Mouse (Mus musculus) c-Kit-negative CD71-positive TER-119-positive erythroid progenitor cells, embryonic 14.5 days (primary cell): ENCODE results near the gene Atg14.
A peak's percentile ranks its signal among the peaks of the same experiment; 100 is the strongest.
"Not testable (repeated sequence)": the region's sequence is repeated elsewhere in the genome, so short reads cannot be mapped to it uniquely, and the experiment has no call there.

ENCODE experiments used
- DNase-seq: peaks from one replicate; pipeline ENCODE4 v3.0.0-alpha.2; 2013; ENCODE audit warnings: low read depth, low spot score

Gene Atg14

DNA sequence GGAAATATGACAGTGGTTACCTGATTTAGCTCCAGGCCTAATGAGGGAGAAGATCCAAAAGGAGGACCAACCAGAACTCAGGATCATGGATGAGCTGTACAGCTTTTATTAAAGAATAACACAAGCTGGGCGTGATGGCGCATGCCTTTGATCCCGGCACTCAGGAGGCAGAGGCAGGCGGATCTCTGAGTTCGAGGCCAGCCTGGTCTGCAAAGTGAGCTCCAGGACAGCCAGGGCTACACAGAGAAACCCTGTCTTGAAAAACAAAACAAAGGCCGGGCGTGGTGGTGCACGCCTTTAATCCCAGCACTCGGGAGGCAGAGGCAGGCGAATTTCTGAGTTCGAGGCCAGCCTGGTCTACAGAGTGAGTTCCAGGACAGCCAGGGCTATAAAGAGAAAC is at the start of gene Atg14:
Gene Atg14, minus strand, starts transcription at position 101 of the 400 bp plus-strand sequence.
- DNase-seq: not testable (repeated sequence)

GRCm38 (mm10) chr14:47618891-47619290 is 48.4 kb upstream of the Atg14 start:
- DNase-seq: no peak

DNA sequence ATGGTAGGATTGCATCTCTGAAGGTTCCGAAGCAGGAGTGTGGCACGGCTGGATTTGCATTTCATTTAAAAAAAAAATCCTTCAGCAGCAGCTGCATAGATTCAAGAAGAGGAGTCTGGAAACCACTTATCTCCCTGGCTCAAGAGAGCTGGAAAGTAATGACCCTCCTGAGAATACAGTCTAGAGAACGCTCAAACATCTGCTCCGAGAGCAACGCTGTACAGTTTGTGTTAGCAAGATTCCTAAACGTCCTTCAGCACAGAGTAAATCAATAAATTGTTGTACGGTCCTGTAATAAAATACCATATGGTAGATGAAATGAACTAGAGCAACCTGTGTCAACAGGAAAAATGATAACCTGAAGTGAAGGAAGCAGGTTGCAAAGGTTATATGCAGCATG is 42.8 kb upstream of the Atg14 start:
- DNase-seq: no peak

DNA sequence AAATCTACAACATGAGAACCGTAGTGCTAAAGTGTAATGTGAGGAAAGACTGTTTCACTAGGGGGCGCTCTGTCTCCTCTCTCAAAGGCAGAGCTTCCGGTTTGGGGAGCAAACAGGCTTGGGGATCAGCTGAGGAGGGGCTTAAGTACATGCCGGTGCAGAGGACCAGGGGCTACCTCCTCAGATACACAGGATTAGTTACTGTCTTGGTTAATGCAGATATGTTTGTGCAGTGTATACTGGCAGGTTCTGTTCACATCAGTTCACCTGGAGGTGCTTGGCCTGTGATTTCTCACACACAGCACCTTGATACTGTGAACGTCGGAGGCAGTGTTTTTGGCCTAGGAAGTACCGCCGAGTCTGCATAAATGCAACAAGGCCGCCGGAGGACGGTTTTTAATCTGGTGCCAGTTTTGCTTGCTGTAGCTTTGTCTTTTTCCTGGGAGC is 27.5 kb upstream of the Atg14 start:
- DNase-seq: peak; percentile 28

DNA sequence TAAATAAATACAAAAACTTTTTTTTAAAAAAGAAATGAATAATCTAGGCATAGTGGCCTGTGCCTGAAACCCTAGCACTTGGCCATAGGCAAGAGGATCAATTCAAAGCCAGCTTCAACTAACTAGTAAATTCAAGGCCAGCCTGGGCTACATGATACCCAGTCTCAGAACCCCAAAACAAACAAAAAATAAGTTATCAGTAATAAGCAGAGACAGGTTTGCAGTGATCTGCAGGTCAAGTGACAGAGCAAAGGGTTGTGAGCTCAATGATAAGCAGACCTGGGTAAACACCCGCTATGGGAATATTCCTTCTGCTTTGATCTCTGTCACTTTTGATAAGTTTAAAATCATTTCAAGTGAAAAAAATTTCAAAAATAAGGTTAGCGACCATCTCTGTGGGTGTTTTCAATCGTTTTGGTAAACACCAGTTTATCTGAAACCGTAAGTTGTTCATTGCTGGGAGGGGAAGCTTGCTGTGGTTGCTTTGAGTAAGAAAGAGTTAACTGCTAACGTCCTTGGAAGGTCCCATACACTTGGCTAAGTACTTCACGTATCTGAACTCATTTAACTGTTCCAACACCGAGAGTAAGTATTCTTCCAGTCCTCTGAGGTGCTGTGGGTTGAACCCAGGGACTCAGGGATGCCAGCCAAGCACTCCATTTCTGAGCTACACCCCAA is 24.1 kb upstream of the Atg14 start:
- peak; percentile 6 for DNase-seq

GRCm38 (mm10) chr14:47590391-47590975 is 20.0 kb upstream of the Atg14 start:
- DNase-seq: no peak

GRCm38 (mm10) chr14:47589444-47589843 is 19.0 kb upstream of the Atg14 start:
- DNase-seq: no peak

GRCm38 (mm10) chr14:47584346-47584745 is 13.9 kb upstream of the Atg14 start:
- DNase-seq: no peak

GRCm38 (mm10) chr14:47581681-47582080 is 11.2 kb upstream of the Atg14 start:
- DNase-seq: no peak

DNA sequence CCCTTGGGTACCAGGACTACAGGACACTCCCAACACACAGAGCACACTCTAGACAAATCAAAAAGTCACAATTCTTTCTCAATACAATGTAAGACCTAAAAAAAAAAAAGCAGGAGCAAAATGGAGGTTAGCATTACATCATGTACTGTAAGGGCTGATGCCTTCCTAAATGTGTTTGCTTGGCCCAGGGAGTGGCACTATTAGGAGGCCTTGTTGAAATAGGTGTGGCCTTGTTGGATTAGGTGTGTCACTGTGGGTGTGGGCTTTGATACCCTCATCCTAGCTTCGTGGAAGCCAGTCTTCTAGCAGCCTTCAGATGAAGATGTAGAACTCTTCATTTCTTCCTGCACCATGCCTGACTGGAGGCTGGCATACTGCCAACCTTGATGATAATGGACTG is 10.8 kb upstream of the Atg14 start:
- DNase-seq: no peak

- no peak for DNase-seq
Observed at GRCm38 (mm10) chr14:47578086-47578485, 7.6 kb upstream of the Atg14 start.

GRCm38 (mm10) chr14:47576687-47577086 is 6.2 kb upstream of the Atg14 start:
- DNase-seq: no peak

DNA sequence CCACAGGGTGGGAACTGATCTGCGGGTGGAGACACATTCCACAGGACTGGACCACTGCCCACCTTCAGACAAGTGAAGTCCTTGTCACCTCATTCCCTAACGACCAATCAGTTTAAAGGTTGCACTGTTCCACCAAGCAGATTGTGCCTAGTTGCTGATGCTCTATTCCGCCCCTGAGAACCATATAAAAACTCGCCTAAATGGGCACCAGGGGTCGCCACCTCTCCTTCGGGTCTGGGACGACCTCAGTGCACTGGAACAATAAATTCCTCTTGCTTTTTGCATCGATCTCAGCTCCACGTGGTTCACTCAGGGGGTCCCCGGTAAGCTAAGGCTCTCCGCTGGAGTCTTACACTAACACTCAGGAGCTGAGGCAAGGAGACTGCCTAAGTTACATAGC is 4.3 kb upstream of the Atg14 start:
- no peak for DNase-seq

DNA sequence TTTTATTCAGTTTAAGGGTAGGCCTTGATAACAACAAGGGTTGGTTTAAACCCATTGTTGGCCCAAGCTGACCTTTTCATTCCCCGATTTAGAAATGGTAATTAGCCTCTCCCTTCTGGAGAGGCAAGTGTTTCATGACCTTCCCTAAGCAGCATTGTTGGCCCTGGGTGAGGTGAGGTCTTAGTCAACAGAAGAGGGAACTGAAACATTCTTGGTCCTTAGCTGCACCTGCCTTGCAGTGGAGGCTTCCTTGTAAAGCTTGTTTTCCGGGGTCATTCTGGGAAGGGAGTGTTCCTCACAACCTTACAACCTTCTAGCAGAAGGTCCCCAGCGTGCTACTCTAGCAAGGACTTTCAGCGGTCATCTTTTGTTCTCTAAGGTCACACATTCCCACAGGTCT is 2.3 kb upstream of the Atg14 start:
- DNase-seq: no peak

DNA sequence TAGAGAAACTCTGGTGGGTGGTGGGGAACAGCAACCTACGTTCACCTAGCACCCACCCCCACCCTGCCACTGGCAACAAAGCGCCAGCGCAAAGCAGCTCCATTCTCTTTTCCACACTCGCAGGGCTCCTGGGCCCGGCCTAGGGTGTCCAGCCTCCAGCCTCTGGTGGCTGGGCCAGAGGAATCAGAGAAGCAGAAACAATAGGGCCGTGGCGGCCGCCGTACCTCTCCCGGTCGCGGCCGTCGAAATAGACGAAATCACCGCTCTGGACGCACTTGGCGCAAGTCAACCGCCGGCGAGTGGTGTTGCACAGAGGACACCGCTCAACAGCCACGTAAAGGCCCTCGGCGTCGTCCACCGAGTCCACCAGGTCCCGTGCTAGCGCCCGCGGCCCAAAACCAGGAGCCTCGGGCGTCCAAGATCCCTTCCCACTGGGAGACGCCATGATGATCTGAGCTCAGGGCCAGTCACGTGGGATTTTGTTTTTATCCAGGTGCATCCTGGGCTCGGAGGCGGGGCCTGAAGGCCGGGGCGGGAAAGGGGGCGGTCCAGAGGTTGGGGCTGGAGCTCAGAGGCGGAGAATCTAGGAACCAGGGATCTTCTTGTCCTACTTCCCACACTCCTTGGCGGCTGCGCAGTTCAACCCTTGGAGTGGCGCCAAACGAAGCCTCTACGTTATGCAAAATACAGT is 2.3 kb downstream of the Atg14 start:
- DNase-seq: peak; percentile 92

DNA sequence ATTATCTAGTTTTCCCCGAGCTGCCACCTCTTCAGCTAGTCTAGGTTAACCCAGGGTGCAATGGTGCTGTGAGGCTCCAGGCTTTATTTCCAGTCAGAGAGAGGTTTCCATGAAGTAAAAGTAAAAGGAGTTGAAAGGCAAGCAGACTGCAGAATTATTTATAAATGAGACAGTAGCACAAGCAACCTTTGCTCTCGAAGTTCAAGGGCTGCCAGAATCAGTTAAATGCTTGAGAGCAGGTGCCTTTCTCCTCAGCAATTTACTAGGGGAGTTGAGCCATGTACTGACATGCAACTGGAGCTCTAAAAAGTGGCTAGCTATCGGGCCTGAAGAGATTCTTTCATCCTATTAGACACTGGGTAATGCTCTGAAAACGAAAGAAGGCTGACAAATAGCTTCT is 7.3 kb downstream of the Atg14 start:
- DNase-seq: no peak

- no peak for DNase-seq
Observed at GRCm38 (mm10) chr14:47562530-47562929, 7.9 kb downstream of the Atg14 start.

DNA sequence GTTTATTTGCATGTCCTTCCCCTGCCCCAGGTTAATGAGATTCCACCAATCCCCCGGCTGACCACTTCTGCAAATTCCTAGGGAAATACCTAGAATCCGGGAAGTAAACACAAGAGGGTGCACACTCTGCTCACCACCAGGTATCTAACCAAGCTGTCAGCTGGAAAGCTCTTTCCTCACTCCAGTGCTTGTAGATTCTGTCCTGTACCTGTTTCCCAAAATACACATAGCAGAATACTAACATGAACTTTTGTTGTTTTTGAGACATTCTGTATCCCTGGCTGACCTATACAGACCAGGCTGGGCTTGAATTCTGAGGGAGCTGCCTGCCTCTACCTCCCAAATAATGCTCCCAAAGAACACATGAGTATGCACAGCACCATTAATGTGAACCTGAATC is 9.7 kb downstream of the Atg14 start:
- no peak for DNase-seq

DNA sequence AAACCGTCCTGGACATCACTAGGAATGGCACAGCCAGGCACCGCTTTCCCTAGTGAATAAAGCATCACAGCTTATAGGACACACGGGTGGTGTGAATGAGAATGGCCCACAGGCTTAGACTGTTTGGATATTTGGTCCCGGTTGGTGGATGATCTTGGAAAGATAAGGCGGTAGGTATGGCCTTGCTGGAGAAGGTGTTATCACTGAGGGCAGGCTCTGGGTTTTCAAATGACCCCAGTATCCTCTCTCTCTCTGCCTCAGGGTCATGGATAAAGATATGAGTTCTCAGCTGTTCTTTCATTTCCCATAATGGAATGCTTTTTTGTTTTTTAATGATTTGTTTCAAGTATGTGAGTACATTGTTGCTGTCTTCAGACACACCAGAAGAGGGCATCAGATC is 15.2 kb downstream of the Atg14 start:
- DNase-seq: no peak

DNA sequence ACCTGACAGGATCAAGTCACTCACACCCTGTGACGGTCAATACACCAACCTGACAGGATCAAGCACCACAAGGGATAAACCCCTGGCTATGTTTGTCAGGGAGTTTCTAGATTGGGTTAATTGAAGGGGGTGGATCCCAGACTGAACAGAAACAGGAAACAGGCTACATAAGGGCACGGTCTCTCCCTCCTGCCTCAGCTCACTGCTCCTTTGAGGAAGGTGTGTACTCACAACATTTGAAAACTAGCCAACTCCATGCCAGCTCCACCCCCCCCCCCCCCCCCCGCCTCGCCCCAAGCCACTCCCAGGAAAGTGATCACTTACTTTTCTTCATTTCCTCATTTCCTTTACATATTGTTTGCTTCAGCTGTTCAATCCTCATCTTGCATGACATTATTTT is 16.2 kb downstream of the Atg14 start:
- DNase-seq: no peak

DNA sequence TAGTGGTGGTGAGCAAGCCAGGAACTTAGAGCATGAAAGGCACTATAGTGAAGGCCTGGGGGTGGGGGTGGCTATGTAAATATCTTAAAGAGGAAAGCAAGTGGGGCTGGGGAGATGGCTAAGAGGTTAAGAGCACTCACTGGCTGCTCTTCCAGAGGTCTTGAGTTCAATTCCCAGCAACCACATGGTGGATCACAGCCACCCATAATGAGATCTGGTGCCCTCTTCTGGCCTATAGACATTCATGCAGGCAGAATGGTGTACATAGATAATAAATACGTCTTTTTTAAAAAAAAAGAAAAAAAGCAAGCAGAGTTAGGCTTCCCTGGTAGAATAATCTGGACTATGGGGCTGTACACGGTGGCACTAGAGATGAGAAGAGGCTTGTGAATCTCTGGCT is 17.1 kb downstream of the Atg14 start:
- no peak for DNase-seq

- DNase-seq: no peak
Observed at GRCm38 (mm10) chr14:47551668-47552067, 18.8 kb downstream of the Atg14 start.

- no peak for DNase-seq
Observed at GRCm38 (mm10) chr14:47544877-47545276, 25.6 kb downstream of the Atg14 start.
